Mouse (Mus musculus) bone marrow macrophage, adult 2 months (primary cell): ENCODE data around the gene Mboat7. TPM values are rescaled to one million over a fixed set of nuclear protein-coding genes. Genes with fewer than 3 reads are reported as not detected.
A peak's percentile ranks its signal among the peaks of the same experiment; 100 is the strongest.

Experiments used
- H3K27ac ChIP-seq: 2 replicates; pipeline ENCODE4 v1.5.1; 2012; ENCODE audit warnings: low read depth, low read length; ENCODE audit not compliant: insufficient read depth
- H3K4me1 ChIP-seq: 2 replicates; pipeline ENCODE4 v1.6.1; 2012; ENCODE audit warnings: low read length; ENCODE audit not compliant: control insufficient read depth, insufficient read depth
- H3K4me3 ChIP-seq: 2 replicates; pipeline ENCODE4 v1.5.1; 2012; ENCODE audit warnings: mild to moderate bottlenecking, low read length, moderate library complexity; ENCODE audit not compliant: insufficient read depth
- CTCF ChIP-seq: IDR thresholded peaks from 2 replicates; pipeline ENCODE4 v1.5.1; 2012; ENCODE audit warnings: low read depth, mild to moderate bottlenecking, low read length, moderate library complexity
- POLR2A ChIP-seq: IDR thresholded peaks from 2 replicates; pipeline ENCODE4 v1.6.1; 2012; ENCODE audit warnings: mild to moderate bottlenecking, low read depth, low read length, borderline replicate concordance
- polyA plus RNA-seq: library from polyadenylated mRNA; stranded (reverse); fragments of >200 nt; gene quantifications from 2 replicates; pipeline ENCODE4 v1.2.4, GENCODE M21; 2012; ENCODE audit not compliant: missing spikeins, insufficient read depth, insufficient read length

Mboat7 gene
- polyA plus RNA-seq, 1 experiment = 93.8 TPM

DNA sequence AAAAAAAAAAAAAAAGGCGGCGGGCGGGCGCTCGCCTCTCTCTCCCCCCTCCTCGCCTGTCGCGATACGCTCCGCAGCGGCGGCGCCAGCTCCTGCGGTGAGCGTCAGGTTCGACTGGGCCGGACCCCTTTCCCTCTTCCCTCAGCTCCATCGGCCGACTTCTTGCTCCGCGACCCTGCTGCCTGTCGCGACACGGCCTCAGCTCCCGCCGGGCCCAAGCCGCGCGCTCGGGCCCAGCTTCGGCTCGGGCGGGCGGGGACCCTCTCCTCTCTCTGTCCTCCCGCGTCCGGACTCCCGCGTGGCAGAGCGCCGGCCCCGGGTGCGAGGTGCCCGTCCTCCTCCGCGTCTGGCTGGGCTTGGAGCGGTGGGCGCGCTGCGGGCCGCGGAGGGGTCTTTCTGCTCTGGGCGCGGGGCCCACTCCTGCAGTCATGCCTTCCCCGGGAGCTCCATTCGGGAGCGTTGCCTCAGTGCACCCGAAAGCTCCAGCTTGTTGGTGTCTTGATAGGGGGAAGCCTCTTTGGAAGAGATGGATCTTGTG is 47.8 kb downstream of the Mboat7 start:
- peak overlapping the region; percentile 80 for H3K4me3 ChIP-seq
- peak overlapping the region; percentile 97 for H3K27ac ChIP-seq
- peaks cover 28% of the 10 kb centered on the region for H3K4me1 ChIP-seq
- no peak for TF ChIP-seq CTCF
- 0 out of 2 replicates have a peak, but pooled peaks have one; percentile 20 for TF ChIP-seq POLR2A

DNA sequence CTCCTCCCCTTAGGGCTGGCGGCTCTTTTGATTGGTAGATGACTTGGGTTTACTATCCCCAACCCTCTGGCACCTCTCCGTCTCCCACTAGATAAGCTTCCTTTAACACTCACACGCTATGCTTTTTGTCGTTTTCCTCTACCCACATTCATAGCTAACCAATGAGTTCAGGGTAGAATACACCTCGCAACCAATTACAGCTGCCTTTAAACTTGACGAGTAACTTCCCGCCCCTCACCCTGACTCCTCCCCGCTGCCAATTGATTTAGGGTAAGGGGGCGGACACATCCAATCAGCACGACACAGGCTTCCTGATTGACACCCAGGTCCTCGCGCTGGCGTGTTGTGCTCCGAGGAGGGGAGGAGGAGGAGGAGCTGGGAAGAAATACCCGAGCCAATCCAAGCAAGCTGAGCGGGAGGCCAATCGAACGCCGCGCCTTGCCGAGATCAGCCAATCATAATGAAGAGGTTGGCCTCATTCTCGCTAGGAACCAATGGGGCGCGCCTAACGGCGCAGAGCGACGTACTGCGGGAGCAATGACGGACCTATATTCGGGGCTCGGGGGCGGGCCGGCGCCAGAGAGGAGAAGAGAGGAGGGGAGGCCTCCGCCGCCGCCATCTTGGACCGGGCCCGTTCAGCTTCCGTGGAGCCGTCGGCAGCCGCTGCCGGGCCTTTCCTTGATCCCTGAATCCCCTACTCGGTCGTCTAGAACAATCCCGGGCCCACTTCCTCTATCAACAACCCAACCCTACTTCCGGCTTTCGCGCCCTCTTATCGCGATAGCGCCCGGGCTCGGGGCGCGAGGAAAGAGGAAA is 48.4 kb downstream of the Mboat7 start, which contains the start of gene Cnot3:
TSS of gene Cnot3 (plus strand) at position 597 of the 816 bp plus-strand sequence.
- peak within 1 kb of the TSS; percentile 97 for H3K27ac ChIP-seq
- H3K4me1 ChIP-seq = peaks cover 28% of the 10 kb centered on the region
- TF ChIP-seq CTCF (no peak), POLR2A (no peak)
- H3K4me3 ChIP-seq = peak within 1 kb of the TSS; percentile 80

DNA sequence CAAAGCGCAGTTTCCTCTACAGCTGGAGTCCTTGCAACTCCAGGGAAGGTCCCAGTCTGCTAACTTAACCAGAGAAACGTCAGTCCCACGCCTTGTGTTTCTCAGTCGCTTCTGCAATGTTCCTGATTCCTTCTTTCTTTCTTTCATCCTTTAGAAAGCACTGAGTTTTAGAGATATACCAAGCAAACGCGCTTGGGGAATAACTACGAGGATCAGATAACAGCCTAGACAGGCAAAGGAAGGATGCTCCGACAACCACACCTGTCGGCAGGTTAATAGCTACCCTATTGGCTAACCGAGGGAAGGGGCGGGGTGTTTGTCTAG is 49.0 kb downstream of the Mboat7 start:
- Histone ChIP-seq H3K4me3 (peak overlapping the region; percentile 50), H3K27ac (peak overlapping the region; percentile 67), H3K4me1 (peaks cover 28% of the 10 kb centered on the region)
- TF ChIP-seq POLR2A (no peak), CTCF (no peak)

DNA sequence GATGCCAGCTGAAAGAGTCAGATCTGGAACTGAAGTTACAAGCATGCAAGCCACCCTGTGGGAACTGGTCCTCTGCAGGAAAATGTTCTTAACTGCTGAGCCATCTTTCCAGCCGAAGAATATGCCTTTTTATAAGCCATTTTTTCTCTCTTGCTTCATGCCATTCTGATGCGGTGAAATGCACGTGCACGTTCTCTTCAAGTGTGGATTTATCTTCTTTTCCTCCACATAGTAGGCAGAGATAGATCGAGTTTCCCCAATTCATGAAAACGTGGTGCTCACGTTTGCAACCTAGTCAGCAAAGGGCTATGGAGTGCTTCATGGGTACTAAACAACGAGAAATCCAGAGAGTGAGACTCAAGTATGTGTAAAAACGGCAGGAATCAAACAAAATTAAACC is 49.5 kb downstream of the Mboat7 start:
- Histone ChIP-seq H3K27ac (peak overlapping the region; percentile 67), H3K4me1 (peaks cover 28% of the 10 kb centered on the region), H3K4me3 (peak overlapping the region; percentile 50)
- TF ChIP-seq CTCF (no peak), POLR2A (no peak)

DNA sequence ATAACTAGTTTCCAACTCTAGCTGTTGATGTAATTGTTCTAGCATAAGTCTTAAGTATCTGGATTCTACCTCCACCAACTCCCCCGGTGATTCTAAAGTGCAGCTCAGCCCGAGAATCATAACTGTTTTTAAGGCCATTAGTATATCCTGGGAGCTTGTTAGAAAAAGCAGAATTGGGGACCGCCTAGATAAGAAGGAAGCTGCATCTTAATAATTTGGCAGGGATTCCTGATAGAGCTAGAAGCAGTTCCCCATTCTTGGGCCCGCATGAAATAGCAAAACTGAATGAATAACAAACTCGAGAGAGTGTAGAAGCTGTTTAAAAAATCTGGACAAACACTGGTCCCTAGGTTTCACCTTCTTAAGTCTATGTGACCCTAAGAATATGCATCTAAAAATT is 49.9 kb downstream of the Mboat7 start:
- Histone ChIP-seq H3K4me3 (peak overlapping the region; percentile 50), H3K27ac (peak overlapping the region; percentile 67), H3K4me1 (peaks cover 26% of the 10 kb centered on the region)
- TF ChIP-seq CTCF (no peak), POLR2A (no peak)

DNA sequence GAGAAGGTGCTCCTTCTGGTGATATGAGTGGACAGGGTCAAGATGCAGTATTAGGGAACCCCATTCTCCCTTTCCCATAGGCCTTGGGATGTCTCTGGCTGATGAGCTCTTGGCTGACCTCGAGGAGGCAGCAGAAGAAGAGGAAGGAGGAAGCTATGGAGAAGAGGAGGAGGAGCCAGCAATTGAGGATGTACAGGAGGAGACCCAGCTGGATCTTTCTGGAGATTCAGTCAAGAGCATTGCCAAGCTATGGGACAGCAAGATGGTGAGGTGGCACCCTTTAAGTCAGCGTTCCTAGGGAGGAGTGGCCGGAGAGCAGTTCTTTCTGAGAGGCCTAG is 62.9 kb downstream of the Mboat7 start:
- TF ChIP-seq CTCF (no peak), POLR2A (no peak)
- peaks cover 11% of the 10 kb centered on the region for H3K4me1 ChIP-seq

DNA sequence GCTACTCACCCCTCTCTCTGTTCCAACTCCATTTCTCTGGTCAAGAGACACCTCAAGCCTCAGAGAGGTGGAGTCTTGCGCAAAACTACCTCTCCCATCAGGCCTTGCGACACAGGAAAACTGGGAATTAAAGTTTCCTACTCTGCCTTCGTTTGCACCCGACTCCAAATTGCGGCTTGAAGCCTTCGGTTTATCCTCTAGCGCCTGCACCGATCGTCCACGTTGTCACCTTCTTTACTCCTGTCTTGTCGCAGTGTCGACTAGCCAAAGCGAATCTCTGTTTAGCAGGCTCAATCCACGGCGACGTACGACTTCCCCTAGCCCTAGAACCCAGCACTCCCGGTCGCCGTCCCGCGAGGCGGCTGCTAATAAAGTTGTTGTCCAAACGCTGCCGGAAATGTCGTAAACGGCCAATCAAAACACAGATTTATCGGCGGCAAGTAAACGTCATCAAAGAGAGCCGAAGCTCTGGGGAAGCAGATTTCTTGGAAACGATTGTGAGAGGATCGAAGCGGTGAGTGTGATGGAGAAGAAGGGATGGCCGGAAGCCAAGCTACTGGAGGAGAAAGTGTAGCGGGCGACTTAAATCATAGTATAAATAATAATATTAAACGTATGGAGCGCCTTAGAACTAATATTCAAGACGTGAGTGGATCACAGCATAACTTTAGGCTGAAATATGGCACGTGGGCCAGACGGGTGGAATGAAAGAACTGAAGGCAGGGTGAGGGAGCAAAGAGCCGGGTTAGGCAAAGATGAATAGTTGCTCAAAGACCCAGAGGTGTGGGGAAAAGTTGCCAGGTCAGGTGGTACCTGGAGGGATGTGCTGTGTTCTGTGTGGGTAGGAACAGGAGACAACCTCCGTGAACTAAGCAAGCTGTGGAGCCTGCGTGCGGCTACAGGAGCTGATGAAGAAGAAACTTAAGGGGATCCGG is 63.5 kb downstream of the Mboat7 start, which contains the start of the genes Tfpt and Prpf31:
TSS of gene Tfpt (minus strand) at position 387 of the 935 bp plus-strand sequence.
TSS of gene Prpf31 (plus strand) at position 443 of the 935 bp plus-strand sequence.
- Histone ChIP-seq H3K27ac (peak within 1 kb of the TSS; percentile 77), H3K4me3 (peak within 1 kb of the TSS; percentile 77), H3K4me1 (peaks cover 11% of the 10 kb centered on the region)
- TF ChIP-seq POLR2A = no peak
- TF ChIP-seq CTCF = peak; percentile 25; the same call in 1 of the 2 replicates

More for the DNA sequence above, 62.9 kb downstream of the Mboat7 start:
- Histone ChIP-seq H3K4me3 (peak overlapping the region; percentile 77), H3K27ac (no peak overlapping the region)

DNA sequence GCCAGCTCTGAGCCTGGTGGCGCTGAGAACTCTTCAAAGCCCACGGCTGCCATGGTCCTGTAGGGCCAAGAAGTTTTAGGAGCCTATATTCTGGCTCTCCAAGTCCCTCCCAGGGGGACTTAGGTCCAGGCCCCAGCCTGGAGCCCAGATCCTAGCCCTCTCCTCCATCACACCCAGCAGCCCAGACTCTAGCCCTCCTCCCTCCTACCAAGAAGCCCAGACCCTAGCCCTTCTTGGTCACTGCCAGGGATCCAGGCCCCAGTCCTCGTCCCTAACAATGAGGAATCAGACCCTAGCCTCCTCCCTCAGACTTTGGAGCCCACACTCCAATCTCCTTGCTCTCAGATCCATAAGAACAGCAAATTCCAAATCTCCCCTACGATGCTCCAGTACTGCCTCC is 64.3 kb downstream of the Mboat7 start:
- H3K4me3 ChIP-seq = peak overlapping the region; percentile 77
- H3K4me1 ChIP-seq = peaks cover 11% of the 10 kb centered on the region
- no peak overlapping the region for H3K27ac ChIP-seq
- no peak for TF ChIP-seq CTCF
- TF ChIP-seq POLR2A = no peak

Other genes starting within 250 kb of the Mboat7 start
- gene Tarm1, start 190.9 kb downstream of the Mboat7 start, polyA plus RNA-seq = 1.2 TPM in 1 of 2 replicates, not detected in the other
- gene Oscar, start 77.4 kb downstream of the Mboat7 start, polyA plus RNA-seq = not detected in 2 replicates
- 294 and 360 TPM in 2 replicates for gene Ndufa3, start 76.2 kb downstream of the Mboat7 start, polyA plus RNA-seq
- 22.6 and 24.4 TPM in 2 replicates for gene Tfpt, start 63.6 kb downstream of the Mboat7 start, polyA plus RNA-seq
- gene Prpf31, start 63.5 kb downstream of the Mboat7 start, polyA plus RNA-seq = 37.6 and 46.3 TPM in 2 replicates
- 66.9 and 69.0 TPM in 2 replicates for gene Cnot3, start 48.3 kb downstream of the Mboat7 start, polyA plus RNA-seq
- 8.5 and 9.1 TPM in 2 replicates for gene Leng1, start 27.7 kb downstream of the Mboat7 start, polyA plus RNA-seq
- 5.8 and 8.3 TPM in 2 replicates for gene Tmc4, start 16.0 kb downstream of the Mboat7 start, polyA plus RNA-seq
- 56.5 and 59.4 TPM in 2 replicates for gene Tsen34, start 660 bp downstream of the Mboat7 start, polyA plus RNA-seq
- 1,730 and 1,840 TPM in 2 replicates for gene Rps9, start 10.5 kb upstream of the Mboat7 start, polyA plus RNA-seq
- gene Pirb, start 26.9 kb upstream of the Mboat7 start, polyA plus RNA-seq = 642 and 647 TPM in 2 replicates
- 4.9 and 8.1 TPM in 2 replicates for gene Gm15448, start 132.2 kb upstream of the Mboat7 start, polyA plus RNA-seq
- gene Pira2, start 151.5 kb upstream of the Mboat7 start, polyA plus RNA-seq = 70.0 and 81.5 TPM in 2 replicates
- gene Gm14548, start 204.6 kb upstream of the Mboat7 start, polyA plus RNA-seq = 25.1 and 34.5 TPM in 2 replicates
- gene Lilra6, start 222.0 kb upstream of the Mboat7 start, polyA plus RNA-seq = 21.8 and 25.7 TPM in 2 replicates